Comparison of ENCODE assay signal across 8 mouse cellular contexts in genomic region chr5:45668324-45668723, GRCm38 (mm10). TPM values are rescaled to one million over a fixed set of nuclear protein-coding genes. Genes with fewer than 3 reads are reported as not detected.
DNase-seq lines count a peak whose midpoint lies in the region; ATAC-seq lines count a peak whose summit lies in the region.

No protein-coding gene starts in this region.

- peaks cover 14% of the 10 kb centered on the region for H3K4me1 ChIP-seq in midbrain, embryonic 10.5 days
- H3K4me1 ChIP-seq in midbrain, embryonic 16.5 days (ENCODE audit: control insufficient read depth, insufficient read depth, low read length): peaks cover 12% of the 10 kb centered on the region
- H3K4me1 ChIP-seq in hindbrain, embryonic 13.5 days (replicated peaks): peaks cover 11% of the 10 kb centered on the region
- peaks cover 6% of the 10 kb centered on the region; the same call in 1 of the 2 replicates for H3K4me1 ChIP-seq in midbrain, embryonic 11.5 days (ENCODE audit: control insufficient read depth, insufficient read depth, low read length)

- no peaks in the 10 kb centered on the region for H3K27me3 ChIP-seq in midbrain, embryonic 10.5 days (ENCODE audit: low read depth, poor library complexity, severe bottlenecking)
- H3K27me3 ChIP-seq in midbrain, embryonic 16.5 days (ENCODE audit: control insufficient read depth, insufficient read depth, low read depth, low read length): no peaks in the 10 kb centered on the region
- no peaks in the 10 kb centered on the region for H3K27me3 ChIP-seq in hindbrain, embryonic 13.5 days
- no peaks in the 10 kb centered on the region for H3K27me3 ChIP-seq in midbrain, embryonic 11.5 days (ENCODE audit: control insufficient read depth, insufficient read depth, low read length)

- no peak overlapping the region for H3K27ac ChIP-seq in midbrain, embryonic 10.5 days (replicated peaks)
- no peak overlapping the region for H3K27ac ChIP-seq in midbrain, embryonic 16.5 days (ENCODE audit: low read length)
- H3K27ac ChIP-seq in hindbrain, embryonic 13.5 days: no peak overlapping the region
- H3K27ac ChIP-seq in midbrain, embryonic 11.5 days (ENCODE audit: low read depth, low read length): no peak overlapping the region

- H3K36me3 ChIP-seq in midbrain, embryonic 10.5 days: peaks cover 16% of the 10 kb centered on the region
- H3K36me3 ChIP-seq in midbrain, embryonic 16.5 days (ENCODE audit: control insufficient read depth, insufficient read depth, low read length): no peaks in the 10 kb centered on the region
- no peaks in the 10 kb centered on the region for H3K36me3 ChIP-seq in hindbrain, embryonic 13.5 days
- no peaks in the 10 kb centered on the region for H3K36me3 ChIP-seq in midbrain, embryonic 11.5 days (ENCODE audit: control insufficient read depth, insufficient read depth, low read length)

- ATAC-seq in midbrain, embryonic 16.5 days: no peak
- no peak for ATAC-seq in hindbrain, embryonic 13.5 days (ENCODE audit: low FRiP score)
- no peak for ATAC-seq in midbrain, embryonic 11.5 days (ENCODE audit: low FRiP score)

- H3K9me3 ChIP-seq in midbrain, embryonic 10.5 days (replicated peaks): no peaks in the 10 kb centered on the region
- H3K9me3 ChIP-seq in midbrain, embryonic 16.5 days (replicated peaks; ENCODE audit: control insufficient read depth, low read length, poor library complexity, severe bottlenecking): no peaks in the 10 kb centered on the region
- H3K9me3 ChIP-seq in hindbrain, embryonic 13.5 days: no peaks in the 10 kb centered on the region
- no peaks in the 10 kb centered on the region for H3K9me3 ChIP-seq in midbrain, embryonic 11.5 days (ENCODE audit: control insufficient read depth, low read length)

- 54% methylated on average over 3 of the region's 3 CpGs for WGBS in midbrain, embryonic 10.5 days
- WGBS in midbrain, embryonic 16.5 days: 14% methylated on average over 3 of the region's 3 CpGs
- WGBS in hindbrain, embryonic 13.5 days: 23% methylated on average over 3 of the region's 3 CpGs
- 36% methylated on average over 3 of the region's 3 CpGs for WGBS in midbrain, embryonic 11.5 days

- peak overlapping the region; percentile 91 for H3K4me3 ChIP-seq in midbrain, embryonic 10.5 days
- no peak overlapping the region for H3K4me3 ChIP-seq in midbrain, embryonic 16.5 days (ENCODE audit: low read depth, low read length)
- H3K4me3 ChIP-seq in hindbrain, embryonic 13.5 days: no peak overlapping the region
- H3K4me3 ChIP-seq in midbrain, embryonic 11.5 days (ENCODE audit: low read depth, low read length): no peak overlapping the region

- H3K4me2 ChIP-seq in midbrain, embryonic 16.5 days (ENCODE audit: low read length): no peak overlapping the region; the same call in 1 of the 2 replicates
- H3K4me2 ChIP-seq in hindbrain, embryonic 13.5 days: peak overlapping the region; percentile 65; the same call in 1 of the 2 replicates
- H3K4me2 ChIP-seq in midbrain, embryonic 11.5 days: peak overlapping the region; percentile 66

- DNase-seq in cerebellum, adult 9-10 months: peak; percentile 81
- DNase-seq in cerebellum, postnatal 25 days: no peak
- DNase-seq in midbrain, embryonic 10.5 days (ENCODE audit: low spot score): no peak
- DNase-seq in midbrain, embryonic 11.5 days (ENCODE audit: low spot score, missing footprints): peak; percentile 92
- DNase-seq in urinary bladder, postnatal 25 days (ENCODE audit: low spot score): no peak
- no peak for DNase-seq in urinary bladder, postnatal 4 days (ENCODE audit: low spot score in 2 of 2)

- no peak overlapping the region for H3K9ac ChIP-seq in midbrain, embryonic 16.5 days (ENCODE audit: low read depth, low read length)
- no peak overlapping the region for H3K9ac ChIP-seq in hindbrain, embryonic 13.5 days
- H3K9ac ChIP-seq in midbrain, embryonic 11.5 days (ENCODE audit: low read length): no peak overlapping the region

RNA-seq across cellular contexts. Expression of gene Ncapg, which starts 1.4 kb away (rescaled TPM):
- 72.8 and 75.1 TPM in 2 replicates for polyA plus RNA-seq in midbrain, embryonic 10.5 days (2016; fragmentation: Nextera tagmentation; extraction: Ambion mirVana)
- polyA plus RNA-seq in midbrain, embryonic 16.5 days (2015; fragmentation: Nextera tagmentation; extraction: Ambion mirVana): 5.0 and 6.6 TPM in 2 replicates
- polyA plus RNA-seq in hindbrain, embryonic 13.5 days (2015; fragmentation: Nextera tagmentation; extraction: Ambion mirVana): 11.9 and 12.2 TPM in 2 replicates
- 83.0 and 95.3 TPM in 2 replicates for polyA plus RNA-seq in midbrain, embryonic 11.5 days (2014; fragmentation: Nextera tagmentation; extraction: Ambion mirVana)

RNA-seq across cellular contexts. Expression of gene Fam184b, which starts 28.9 kb away (rescaled TPM):
- 0.50 and 0.73 TPM in 2 replicates for polyA plus RNA-seq in midbrain, embryonic 10.5 days (2016; fragmentation: Nextera tagmentation; extraction: Ambion mirVana)
- polyA plus RNA-seq in midbrain, embryonic 16.5 days (2015; fragmentation: Nextera tagmentation; extraction: Ambion mirVana): 7.0 and 9.4 TPM in 2 replicates
- 2.1 and 3.1 TPM in 2 replicates for polyA plus RNA-seq in hindbrain, embryonic 13.5 days (2015; fragmentation: Nextera tagmentation; extraction: Ambion mirVana)
- 0.55 and 0.76 TPM in 2 replicates for polyA plus RNA-seq in midbrain, embryonic 11.5 days (2014; fragmentation: Nextera tagmentation; extraction: Ambion mirVana)

Comparison
In these comparisons a context has a peak if more than half of its experiments do, and no peak if none do; other contexts are left out.
1. DNase-seq: peak in cerebellum, adult 9-10 months (single experiment) and midbrain, embryonic 11.5 days (single experiment); none in cerebellum, postnatal 25 days (0 of 2), midbrain, embryonic 10.5 days (single experiment), urinary bladder, postnatal 25 days (single experiment) and urinary bladder, postnatal 4 days (0 of 2).